10 mouse cellular contexts compared by ENCODE assay signal in the genomic region with DNA sequence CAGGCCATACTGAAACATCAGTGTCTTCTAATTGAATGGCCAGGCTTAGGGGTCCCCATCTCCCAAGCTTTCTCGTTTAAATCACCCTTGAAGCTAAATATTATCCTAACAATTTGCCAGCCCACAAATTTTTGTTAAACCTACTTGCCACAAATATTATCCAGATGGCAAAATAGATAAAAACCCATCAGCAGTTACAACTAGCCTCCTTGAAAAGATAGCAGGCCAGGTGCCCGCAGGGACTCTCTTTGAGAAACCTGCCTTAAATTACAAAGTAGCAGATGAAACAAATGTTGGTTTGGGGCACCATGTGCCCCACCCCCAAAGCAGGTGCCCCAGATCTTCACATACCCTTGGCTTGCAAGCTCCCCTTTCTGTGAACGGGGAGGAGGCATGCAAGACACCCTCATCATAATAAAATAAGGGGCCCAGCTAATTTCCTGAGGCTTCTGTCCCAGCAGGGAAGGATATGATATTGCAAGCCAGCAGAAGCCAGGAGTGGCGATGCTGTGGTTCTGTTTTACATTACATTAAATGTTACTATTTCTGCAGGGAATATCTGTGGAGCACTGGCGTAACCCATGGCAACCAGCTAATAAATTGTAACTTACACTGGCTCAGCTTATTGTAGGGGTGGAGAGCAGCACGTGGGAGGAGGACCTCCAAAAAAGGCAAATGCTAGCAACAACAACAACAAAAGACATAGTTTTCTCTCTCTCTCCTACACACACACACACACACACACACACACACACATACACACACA. TPM values are rescaled to one million over a fixed set of nuclear protein-coding genes. Genes with fewer than 3 reads are reported as not detected.
DNase-seq lines count a peak whose midpoint lies in the region; ATAC-seq and TF ChIP-seq lines count a peak whose summit lies in the region.
"Had no signal": no experiment of that assay in that cellular context is flagged by ENCODE, and none has a peak within 500 bp of the region (broad histone marks: within the 10 kb centered on the region; RNA-seq: fewer than 3 reads in every experiment).

No protein-coding gene starts in this region.

- H3K27ac ChIP-seq in kidney, embryonic 15.5 days, result no peak overlapping the region
- H3K27ac ChIP-seq in embryonic facial prominence, embryonic 10.5 days (replicated peaks), result peak overlapping the region; percentile 44
- peak overlapping the region; percentile 62; the same call in 1 of the 2 replicates for H3K27ac ChIP-seq in hindbrain, postnatal 0 days
- peak overlapping the region; percentile 85 for H3K27ac ChIP-seq in midbrain, embryonic 15.5 days
- H3K27ac ChIP-seq: heart, embryonic 15.5 days had no signal

- peaks cover 23% of the 10 kb centered on the region for H3K4me1 ChIP-seq in kidney, embryonic 15.5 days
- H3K4me1 ChIP-seq in embryonic facial prominence, embryonic 10.5 days, result peaks cover 33% of the 10 kb centered on the region
- H3K4me1 ChIP-seq in hindbrain, postnatal 0 days (ENCODE audit: insufficient read depth, low read length), result peaks cover 3% of the 10 kb centered on the region
- H3K4me1 ChIP-seq in midbrain, embryonic 15.5 days, result peaks cover 31% of the 10 kb centered on the region

- WGBS in kidney, embryonic 15.5 days, result 32% methylated on average over 6 of the region's 6 CpGs
- WGBS in embryonic facial prominence, embryonic 10.5 days, result 58% methylated on average over 6 of the region's 6 CpGs
- WGBS in hindbrain, postnatal 0 days, result 35% methylated on average over 6 of the region's 6 CpGs
- 29% methylated on average over 6 of the region's 6 CpGs for WGBS in midbrain, embryonic 15.5 days

- ATAC-seq in kidney, embryonic 15.5 days (replicated peaks; ENCODE audit: low FRiP score), result peak; percentile 79
- peak; percentile 71; the same call in 1 of the 2 replicates for ATAC-seq in hindbrain, postnatal 0 days
- ATAC-seq in midbrain, embryonic 15.5 days (replicated peaks), result peak; percentile 92

- TF ChIP-seq CTCF in hindbrain, postnatal 0 days (IDR thresholded peaks at IDR 0.05; ENCODE audit: low read depth), result no peak

- no peaks in the 10 kb centered on the region for H3K27me3 ChIP-seq in kidney, embryonic 15.5 days
- H3K27me3 ChIP-seq in embryonic facial prominence, embryonic 10.5 days (replicated peaks; ENCODE audit: low read depth, poor library complexity, severe bottlenecking), result 0 out of 2 replicates have a peak, but pooled peaks cover 4% of the 10 kb centered on the region
- no peaks in the 10 kb centered on the region for H3K27me3 ChIP-seq in hindbrain, postnatal 0 days (ENCODE audit: insufficient read depth, low read length)
- H3K27me3 ChIP-seq in midbrain, embryonic 15.5 days (replicated peaks), result no peaks in the 10 kb centered on the region
- H3K27me3 ChIP-seq: heart, embryonic 15.5 days had no signal

- no peak for DNase-seq in kidney, postnatal 10 days
- DNase-seq in embryonic facial prominence, embryonic 10.5 days (ENCODE audit: low spot score), result no peak
- peak; percentile 74 for DNase-seq in hindbrain, postnatal 0 days (ENCODE audit: low spot score)
- no peak for DNase-seq in heart, adult 18-20 months
- no peak for DNase-seq in frontal cortex, postnatal 36 days (ENCODE audit: low spot score in 2 of 2)
- no peak for DNase-seq in B cell, adult 2 months
- DNase-seq: adrenal gland, adult 8-10 months had no signal

- H3K4me2 ChIP-seq in kidney, embryonic 15.5 days, result no peak overlapping the region
- no peak overlapping the region for H3K4me2 ChIP-seq in hindbrain, postnatal 0 days (ENCODE audit: low read depth, low read length)
- H3K4me2 ChIP-seq in midbrain, embryonic 15.5 days, result peak overlapping the region; percentile 11
- H3K4me2 ChIP-seq: heart, embryonic 15.5 days had no signal

- H3K4me3 ChIP-seq in kidney, embryonic 15.5 days (replicated peaks), result no peak overlapping the region
- no peak overlapping the region for H3K4me3 ChIP-seq in embryonic facial prominence, embryonic 10.5 days
- no peak overlapping the region for H3K4me3 ChIP-seq in hindbrain, postnatal 0 days (ENCODE audit: low read length)
- no peak overlapping the region for H3K4me3 ChIP-seq in midbrain, embryonic 15.5 days
- H3K4me3 ChIP-seq: heart, embryonic 15.5 days had no signal

- 0 out of 2 replicates have a peak, but pooled peaks cover 5% of the 10 kb centered on the region for H3K9me3 ChIP-seq in kidney, embryonic 15.5 days (replicated peaks)
- 0 out of 2 replicates have a peak, but pooled peaks cover 3% of the 10 kb centered on the region for H3K9me3 ChIP-seq in embryonic facial prominence, embryonic 10.5 days
- H3K9me3 ChIP-seq in hindbrain, postnatal 0 days (ENCODE audit: low read length), result no peaks in the 10 kb centered on the region
- H3K9me3 ChIP-seq in midbrain, embryonic 15.5 days, result peaks cover 5% of the 10 kb centered on the region; the same call in 1 of the 2 replicates
- H3K9me3 ChIP-seq: heart, embryonic 15.5 days had no signal

- H3K36me3 ChIP-seq in kidney, embryonic 15.5 days, result no peaks in the 10 kb centered on the region
- no peaks in the 10 kb centered on the region for H3K36me3 ChIP-seq in embryonic facial prominence, embryonic 10.5 days (replicated peaks)
- no peaks in the 10 kb centered on the region for H3K36me3 ChIP-seq in hindbrain, postnatal 0 days (ENCODE audit: insufficient read depth, low read length)
- H3K36me3 ChIP-seq in midbrain, embryonic 15.5 days (replicated peaks), result no peaks in the 10 kb centered on the region
- H3K36me3 ChIP-seq: heart, embryonic 15.5 days had no signal

- H3K9ac ChIP-seq in kidney, embryonic 15.5 days, result no peak overlapping the region
- no peak overlapping the region for H3K9ac ChIP-seq in hindbrain, postnatal 0 days (replicated peaks; ENCODE audit: low read length)
- H3K9ac ChIP-seq in midbrain, embryonic 15.5 days, result no peak overlapping the region
- H3K9ac ChIP-seq: heart, embryonic 15.5 days had no signal

RNA-seq across cellular contexts. Expression of gene Igsf3, which starts 27.2 kb away (rescaled TPM):
- polyA plus RNA-seq in kidney, embryonic 15.5 days (2015; fragmentation: Nextera tagmentation; extraction: Ambion mirVana), result 24.3 and 25.4 TPM in 2 replicates
- polyA plus RNA-seq in embryonic facial prominence, embryonic 10.5 days (2016; fragmentation: Nextera tagmentation; extraction: Ambion mirVana), result 52.1 and 59.2 TPM in 2 replicates
- total RNA-seq in hindbrain, postnatal 0 days (2014; rRNA removed), result 76.3 and 84.0 TPM in 2 replicates
- 62.1 and 65.7 TPM in 2 replicates for polyA plus RNA-seq in hindbrain, postnatal 0 days (2015; fragmentation: Nextera tagmentation; extraction: Ambion mirVana)
- polyA plus RNA-seq in midbrain, embryonic 15.5 days (2015; fragmentation: Nextera tagmentation; extraction: Ambion mirVana), result 99.0 and 104 TPM in 2 replicates
- total RNA-seq in heart, adult 18-20 months (2021), result 10 to 100 TPM; 10.5 to 10.6 TPM
